Mouse (Mus musculus) hindbrain, embryonic 13.5 days (tissue): ENCODE measurements around the gene Ric8b. TPM values are rescaled to one million over a fixed set of nuclear protein-coding genes. Genes with fewer than 3 reads are reported as not detected.

Experiments
- ATAC-seq: fragments of 200-750 bp; cut with Nextera tagmentation; 2 replicates; pipeline ENCODE4 v1.8.0; 2017; ENCODE audit warnings: moderate TSS enrichment; ENCODE audit not compliant: low FRiP score
- H3K27ac ChIP-seq: fragments of 300-500 bp; sonication (generic); 2 replicates; pipeline ENCODE4 v1.5.1; 2015; ENCODE audit warnings: inconsistent platforms, mild to moderate bottlenecking, moderate library complexity
- H3K27me3 ChIP-seq: fragments of 300-500 bp; sonication (generic); 2 replicates; pipeline ENCODE4 v1.6.1; 2015; ENCODE audit warnings: mild to moderate bottlenecking, inconsistent platforms
- H3K36me3 ChIP-seq: fragments of 300-500 bp; sonication (generic); 2 replicates; pipeline ENCODE4 v1.6.1; 2015; ENCODE audit warnings: mild to moderate bottlenecking, inconsistent platforms
- H3K4me1 ChIP-seq: fragments of 300-500 bp; sonication (generic); replicated peaks from 2 replicates; pipeline ENCODE4 v1.6.1; 2015; ENCODE audit warnings: inconsistent platforms
- H3K4me2 ChIP-seq: fragments of 300-500 bp; sonication (generic); 2 replicates; pipeline ENCODE4 v1.6.1; 2015; ENCODE audit warnings: inconsistent platforms, mild to moderate bottlenecking, moderate library complexity
- H3K4me3 ChIP-seq: fragments of 300-500 bp; sonication (generic); 2 replicates; pipeline ENCODE4 v1.5.1; 2015; ENCODE audit warnings: mild to moderate bottlenecking, inconsistent platforms
- H3K9ac ChIP-seq: fragments of 300-500 bp; sonication (generic); 2 replicates; pipeline ENCODE4 v1.6.1; 2015; ENCODE audit warnings: mild to moderate bottlenecking, inconsistent platforms
- H3K9me3 ChIP-seq: fragments of 300-500 bp; sonication (generic); 2 replicates; pipeline ENCODE4 v1.6.1; 2016; ENCODE audit warnings: inconsistent platforms
- WGBS: fragments of 180-500 bp; shearing (Covaris S2); methylation state at CpG from one replicate; pipeline ENCODE4 v1.1.7; 2015; 5-methylcytosine and 5-hydroxymethylcytosine counted together
- polyA plus RNA-seq: library from polyadenylated mRNA; unstranded; fragments of >200 nt; fragmentation: Nextera tagmentation; extraction: Ambion mirVana; gene quantifications from 2 replicates; pipeline ENCODE4 v1.2.1, GENCODE M21; 2015

Gene Ric8b
- polyA plus RNA-seq, 1 experiment from 2014 or later, result 49.6 TPM

DNA sequence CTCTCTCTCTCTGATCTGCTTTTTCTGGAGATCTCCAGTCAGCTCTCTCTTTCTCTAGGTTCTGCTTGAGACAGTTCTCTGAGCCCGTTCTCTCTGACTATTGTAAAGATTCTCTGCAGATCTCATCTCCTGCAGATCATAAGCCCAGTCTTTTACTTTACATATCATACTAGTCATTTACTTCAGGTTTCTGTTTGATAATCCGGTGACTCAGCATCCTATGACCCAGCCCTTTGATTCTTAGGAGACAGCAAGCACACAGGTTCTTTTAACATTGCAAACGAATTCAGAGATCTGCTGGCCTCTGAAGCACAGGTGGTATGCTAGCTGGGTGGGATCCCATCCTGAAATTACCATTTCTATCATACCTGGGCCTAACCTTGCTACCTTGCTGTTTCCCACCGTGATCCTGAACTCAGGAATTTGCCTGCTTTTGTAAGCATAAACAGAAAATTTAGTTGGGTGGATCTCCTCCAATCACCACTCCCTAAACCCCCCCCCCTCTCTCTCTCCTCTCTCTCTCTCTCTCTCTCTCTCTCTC lies 133.3 kb downstream of the Ric8b start:
- Histone ChIP-seq H3K4me1 (no peaks in the 10 kb centered on the region), H3K27ac (no peak overlapping the region), H3K4me2 (no peak overlapping the region), H3K36me3 (no peaks in the 10 kb centered on the region), H3K4me3 (no peak overlapping the region), H3K27me3 (peaks cover 14% of the 10 kb centered on the region), H3K9me3 (no peaks in the 10 kb centered on the region), H3K9ac (no peak overlapping the region)
- 59% methylated on average over 4 of the region's 4 CpGs for WGBS
- no peak for ATAC-seq

DNA sequence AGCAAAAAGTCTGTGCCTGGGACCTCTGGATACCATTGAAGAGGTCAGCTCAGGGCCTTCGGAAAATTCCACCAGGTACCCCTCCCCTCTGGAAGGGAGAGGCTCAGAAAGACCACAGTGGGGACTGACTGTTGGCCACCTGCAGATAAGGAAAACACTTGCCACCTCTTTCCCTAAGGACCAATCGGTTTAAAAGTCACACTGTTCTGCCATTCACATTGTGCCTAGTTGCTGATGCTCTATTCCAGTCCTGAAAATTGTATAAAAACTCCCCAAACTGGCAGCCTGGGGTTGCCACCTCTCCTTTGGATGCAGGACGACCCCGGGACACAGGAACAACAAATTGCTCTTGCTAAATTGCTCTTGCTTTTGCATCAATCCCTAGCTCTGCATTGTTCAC lies 135.0 kb downstream of the Ric8b start:
- no peak for ATAC-seq
- 40% methylated on average over 4 of the region's 4 CpGs for WGBS
- Histone ChIP-seq H3K4me2 (no peak overlapping the region), H3K4me3 (no peak overlapping the region), H3K9ac (no peak overlapping the region), H3K36me3 (no peaks in the 10 kb centered on the region), H3K9me3 (no peaks in the 10 kb centered on the region), H3K4me1 (no peaks in the 10 kb centered on the region), H3K27ac (no peak overlapping the region), H3K27me3 (0 out of 2 replicates have a peak, but pooled peaks cover 7% of the 10 kb centered on the region)

DNA sequence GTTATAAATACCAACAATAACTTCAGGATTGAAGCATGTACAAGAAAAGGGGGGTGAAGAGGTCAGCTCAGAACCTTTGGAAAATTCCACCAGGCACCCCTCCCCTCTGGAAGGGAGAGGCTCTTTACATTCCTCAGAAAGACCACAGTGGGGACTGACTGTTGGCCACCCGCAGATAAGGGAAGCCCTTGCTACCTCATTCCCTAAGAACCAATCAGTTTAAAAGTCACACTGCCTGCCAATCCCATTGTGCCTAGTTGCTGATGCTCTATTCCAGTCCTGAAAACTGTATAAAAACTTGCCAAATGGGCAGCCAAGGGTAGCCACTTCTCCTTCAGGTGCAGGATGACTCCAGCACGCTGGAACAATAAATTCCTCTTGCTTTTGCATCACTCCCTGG lies 137.5 kb downstream of the Ric8b start:
- Histone ChIP-seq H3K36me3 (no peaks in the 10 kb centered on the region), H3K9ac (no peak overlapping the region), H3K4me2 (no peak overlapping the region), H3K27me3 (0 out of 2 replicates have a peak, but pooled peaks cover 7% of the 10 kb centered on the region), H3K4me1 (no peaks in the 10 kb centered on the region), H3K9me3 (no peaks in the 10 kb centered on the region), H3K27ac (no peak overlapping the region), H3K4me3 (no peak overlapping the region)
- 89% methylated on average over 2 of the region's 2 CpGs for WGBS
- no peak for ATAC-seq

Other genes with a start within 250 kb of the Ric8b start
- gene Rfx4, start 161.6 kb upstream of the Ric8b start, polyA plus RNA-seq, result 25.1 and 25.9 TPM in 2 replicates
- gene Fhl4, start 184.9 kb downstream of the Ric8b start, polyA plus RNA-seq, result 1.7 and 2.5 TPM in 2 replicates
- gene Tmem263, start 185.0 kb downstream of the Ric8b start, polyA plus RNA-seq, result 58.7 and 60.3 TPM in 2 replicates
- gene Mterf2, start 210.4 kb downstream of the Ric8b start, polyA plus RNA-seq, result 34.3 and 38.5 TPM in 2 replicates